Comparison of ENCODE assay signal across 8 mouse cellular contexts in genomic region chr17:26068831-26069739, GRCm38 (mm10). TPM values are rescaled to one million over a fixed set of nuclear protein-coding genes. Genes with fewer than 3 reads are reported as not detected.
DNase-seq lines count a peak whose midpoint lies in the region; ATAC-seq and TF ChIP-seq lines count a peak whose summit lies in the region.

Gene Rab11fip3 (minus strand): TSS chr17:26069555.

- peak within 1 kb of the TSS; percentile 60 for H3K4me3 ChIP-seq in left cerebral cortex, adult 2 months

- no peak; the same call in 1 of the 2 replicates for TF ChIP-seq CTCF in left cerebral cortex, adult 2 months (IDR thresholded peaks at IDR 0.05)

- intact Hi-C loops in left cerebral cortex, adult 2 months (cut with DNase I), result loop anchor here (2.0 to 5.0 kb wide), 2 partner anchors 26 to 37 kb away; no protein-coding TSS in a partner anchor

- DNase-seq in adrenal gland, adult 18-20 months (ENCODE audit: low spot score in 2 of 2), result peak; percentile 76
- peak; percentile 95 for DNase-seq in embryo, embryonic 10 days (ENCODE audit: low spot score)
- peak; percentile 76 for DNase-seq in gastrocnemius, postnatal 10 days
- peak; percentile 84 for DNase-seq in hindlimb bud, embryonic 11.5 days (ENCODE audit: extremely low spot score, low read depth, low spot score)
- DNase-seq in left cerebral cortex, adult 2 months (ENCODE audit: extremely low spot score in 1 of 2, low spot score in 2 of 2), result peak; percentile 80 to 83
- peak; percentile 80 to 85 for DNase-seq in right cerebral cortex, adult 2 months (ENCODE audit: low spot score in 2 of 2)
- DNase-seq in urinary bladder, postnatal 25 days (ENCODE audit: low spot score), result peak; percentile 74

- ATAC-seq in megakaryocyte, adult 5-6 weeks (ENCODE audit: poor library complexity, severe bottlenecking), result peak; percentile 88

- peak within 1 kb of the TSS; percentile 89 for H3K27ac ChIP-seq in left cerebral cortex, adult 2 months

RNA-seq across cellular contexts. Expression of gene Rab11fip3, which starts in this region (rescaled TPM):
- 10 to 100 TPM; 22.6 to 24.6 TPM for total RNA-seq in adrenal gland, adult 18-20 months (2021)
- total RNA-seq in gastrocnemius, postnatal 10 days (2021), result 10 to 100 TPM; 37.9 to 41.5 TPM
- 100 to 1,000 TPM; 114 to 119 TPM for total RNA-seq in left cerebral cortex, adult 2 months (2021)
- 0.71 and 1.3 TPM in 2 replicates for total RNA-seq in megakaryocyte, adult 5-6 weeks (2015)
- 0.70 and 2.5 TPM in 2 replicates for total RNA-seq in megakaryocyte, adult 5-6 weeks (2017)

Comparison
In these comparisons a context has a peak if more than half of its experiments do, and no peak if none do; other contexts are left out.
1. Peak in every context shown above with its lines: DNase-seq, ATAC-seq, H3K4me3 ChIP-seq and H3K27ac ChIP-seq.
2. RNA of gene Rab11fip3 (total RNA-seq): 114 to 119 TPM in left cerebral cortex, adult 2 months, 37.9 to 41.5 TPM in gastrocnemius, postnatal 10 days and 22.6 to 24.6 TPM in adrenal gland, adult 18-20 months; 0.70 to 2.5 TPM in megakaryocyte, adult 5-6 weeks; every median in the first group is over 4 times any median in the second.